ENCODE assay signal across 17 mouse cellular contexts in the genomic region with DNA sequence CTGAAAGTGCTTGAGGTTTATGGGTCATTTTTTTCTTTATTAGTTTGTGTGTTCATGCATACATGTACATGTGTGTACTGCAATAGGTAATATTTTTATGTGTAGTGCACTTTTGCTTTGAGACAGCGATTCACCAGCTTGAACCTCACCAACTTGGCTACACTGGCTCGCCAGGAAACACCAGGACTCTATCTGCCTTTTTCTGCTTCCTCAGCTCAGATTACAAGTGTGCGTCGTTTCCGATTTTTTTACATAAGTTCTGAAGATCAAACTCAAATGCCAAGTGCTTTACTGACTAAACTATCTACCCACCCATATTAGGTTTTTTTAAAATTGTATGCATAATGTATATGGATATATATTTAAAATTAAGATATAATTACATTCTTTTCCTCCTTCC. TPM values are rescaled to one million over a fixed set of nuclear protein-coding genes. Genes with fewer than 3 reads are reported as not detected.
"Had no signal": no experiment of that assay in that cellular context is flagged by ENCODE, and none has a peak within 500 bp of the region (broad histone marks: within the 10 kb centered on the region; RNA-seq: fewer than 3 reads in every experiment).

No protein-coding gene starts in this region.

- H3K27ac ChIP-seq: neural tube, embryonic 12.5 days; neural tube, embryonic 13.5 days; neural tube, embryonic 15.5 days; stomach, embryonic 15.5 days had no signal

- H3K4me2 ChIP-seq: neural tube, embryonic 12.5 days; neural tube, embryonic 13.5 days; neural tube, embryonic 15.5 days; stomach, embryonic 15.5 days had no signal

- H3K9ac ChIP-seq: neural tube, embryonic 12.5 days; neural tube, embryonic 13.5 days; neural tube, embryonic 15.5 days; stomach, embryonic 15.5 days had no signal

- H3K9me3 ChIP-seq: neural tube, embryonic 12.5 days; neural tube, embryonic 13.5 days; neural tube, embryonic 15.5 days; stomach, embryonic 15.5 days had no signal

- DNase-seq: retina, postnatal 1 day; right cerebral cortex, adult 18-20 months; right cerebral cortex, postnatal 14 days; right cerebral cortex, postnatal 25 days; right cerebral cortex, postnatal 4 days; spleen, adult 18-20 months; thymus, adult 18-20 months; thymus, adult 2 months; thymus, postnatal 14 days; thymus, postnatal 25 days; thymus, postnatal 36 days; thymus, postnatal 4 days had no signal

- H3K27me3 ChIP-seq: neural tube, embryonic 12.5 days; neural tube, embryonic 13.5 days; neural tube, embryonic 15.5 days; stomach, embryonic 15.5 days had no signal

- H3K36me3 ChIP-seq: neural tube, embryonic 12.5 days; neural tube, embryonic 15.5 days; stomach, embryonic 15.5 days had no signal

- H3K4me1 ChIP-seq: neural tube, embryonic 12.5 days; neural tube, embryonic 13.5 days; neural tube, embryonic 15.5 days; stomach, embryonic 15.5 days had no signal

- H3K4me3 ChIP-seq: neural tube, embryonic 12.5 days; neural tube, embryonic 13.5 days; neural tube, embryonic 15.5 days; stomach, embryonic 15.5 days had no signal

RNA-seq across cellular contexts. Expression of gene Smarca1, which starts 27.8 kb away (rescaled TPM):
- total RNA-seq: neutrophil, adult 5-6 weeks had no signal
